Comparison of ENCODE assay signal across 20 mouse cellular contexts in genomic region chr16:57566215-57566614, GRCm38 (mm10). TPM values are rescaled to one million over a fixed set of nuclear protein-coding genes. Genes with fewer than 3 reads are reported as not detected.
DNase-seq lines count a peak whose midpoint lies in the region; ATAC-seq and TF ChIP-seq lines count a peak whose summit lies in the region.
"Had no signal": no experiment of that assay in that cellular context is flagged by ENCODE, and none has a peak within 500 bp of the region (broad histone marks: within the 10 kb centered on the region; RNA-seq: fewer than 3 reads in every experiment).

No protein-coding gene starts in this region.

- no peak for TF ChIP-seq CTCF in Patski (IDR thresholded peaks at IDR 0.05)

- peak overlapping the region; percentile 30 for H3K27ac ChIP-seq in heart, embryonic 13.5 days (replicated peaks)
- H3K27ac ChIP-seq: embryonic facial prominence, embryonic 10.5 days; hindbrain, embryonic 12.5 days; kidney, embryonic 15.5 days; liver, embryonic 13.5 days; midbrain, embryonic 15.5 days; neural tube, embryonic 15.5 days; stomach, embryonic 15.5 days had no signal

- POLR2A ChIA-PET in Patski (lab: Charles Lee) = interaction anchor here (1.3 kb wide), 1 partner anchor 16 kb away, joined by 3 read pairs; no protein-coding TSS in a partner anchor

- peaks cover 35% of the 10 kb centered on the region for H3K36me3 ChIP-seq in heart, embryonic 13.5 days
- H3K36me3 ChIP-seq: liver, embryonic 13.5 days; midbrain, embryonic 15.5 days; neural tube, embryonic 15.5 days had no signal

- CTCF ChIA-PET in Patski (lab: Charles Lee) = interaction anchor here (1.0 to 1.9 kb wide), 5 partner anchors 8 to 167 kb away, joined by 3 to 10 read pairs (median 5); no protein-coding TSS in a partner anchor

- 43% methylated on average over 3 of the region's 3 CpGs for WGBS in heart, embryonic 13.5 days

- no peaks in the 10 kb centered on the region for H3K27me3 ChIP-seq in heart, embryonic 13.5 days (replicated peaks)
- H3K27me3 ChIP-seq in Patski = no peaks in the 10 kb centered on the region
- H3K27me3 ChIP-seq: hindbrain, embryonic 12.5 days; kidney, embryonic 15.5 days; liver, embryonic 13.5 days; midbrain, embryonic 15.5 days; neural tube, embryonic 15.5 days; stomach, embryonic 15.5 days had no signal

- H3K4me1 ChIP-seq in heart, embryonic 13.5 days = peaks cover 44% of the 10 kb centered on the region
- H3K4me1 ChIP-seq: embryonic facial prominence, embryonic 10.5 days; hindbrain, embryonic 12.5 days; midbrain, embryonic 15.5 days; neural tube, embryonic 15.5 days; stomach, embryonic 15.5 days had no signal

- ATAC-seq in heart, embryonic 13.5 days (ENCODE audit: extremely low read depth, insufficient number of reproducible peaks, low FRiP score, low TSS enrichment) = no peak
- peak; percentile 24 for ATAC-seq in Patski
- ATAC-seq: midbrain, embryonic 15.5 days had no signal

- no peak overlapping the region for H3K4me2 ChIP-seq in heart, embryonic 13.5 days
- H3K4me2 ChIP-seq: hindbrain, embryonic 12.5 days; kidney, embryonic 15.5 days; liver, embryonic 13.5 days; lung, embryonic 14.5 days; midbrain, embryonic 15.5 days; neural tube, embryonic 15.5 days; stomach, embryonic 15.5 days had no signal

- H3K9me3 ChIP-seq in heart, embryonic 13.5 days = no peaks in the 10 kb centered on the region
- H3K9me3 ChIP-seq: embryonic facial prominence, embryonic 10.5 days; G1E; hindbrain, embryonic 12.5 days; kidney, embryonic 15.5 days; liver, embryonic 13.5 days; midbrain, embryonic 15.5 days; neural tube, embryonic 15.5 days; stomach, embryonic 15.5 days had no signal

- in situ Hi-C loops in Patski (cut with MboI; ENCODE audit: low pct_unique_long_range_greater_than_20kb) = loop anchor here (25.0 kb wide), 1 partner anchor 154 kb away; no protein-coding TSS in a partner anchor

- no peak for DNase-seq in heart, postnatal 4 days
- DNase-seq in lung, postnatal 25 days (ENCODE audit: low spot score) = peak; percentile 30
- no peak for DNase-seq in lung, postnatal 10 days
- no peak for DNase-seq in Patski (ENCODE audit: low read depth, low spot score)
- no peak for DNase-seq in cerebellum, postnatal 36 days
- DNase-seq in adrenal gland, adult 2 months = no peak
- DNase-seq: cerebellum, adult 18-20 months; liver, embryonic 13.5 days; lung, embryonic 14.5 days; right cerebral cortex, postnatal 14 days; spleen, adult 18-20 months had no signal

- H3K9ac ChIP-seq in heart, embryonic 13.5 days = no peak overlapping the region
- H3K9ac ChIP-seq: hindbrain, embryonic 12.5 days; kidney, embryonic 15.5 days; liver, embryonic 13.5 days; lung, embryonic 14.5 days; midbrain, embryonic 15.5 days; neural tube, embryonic 15.5 days; stomach, embryonic 15.5 days had no signal

- H3K4me3 ChIP-seq in heart, embryonic 13.5 days = no peak overlapping the region
- H3K4me3 ChIP-seq: embryonic facial prominence, embryonic 10.5 days; hindbrain, embryonic 12.5 days; kidney, embryonic 15.5 days; liver, embryonic 13.5 days; midbrain, embryonic 15.5 days; myocyte; neural tube, embryonic 15.5 days; stomach, embryonic 15.5 days had no signal

RNA-seq across cellular contexts. Expression of gene Cmss1, which starts 40.4 kb away (rescaled TPM):
- 32.2 and 33.9 TPM in 2 replicates for polyA plus RNA-seq in heart, embryonic 13.5 days (2015; fragmentation: Nextera tagmentation; extraction: Ambion mirVana)
- 10 to 100 TPM; 33.9 to 39.6 TPM for total RNA-seq in heart, postnatal 4 days (2021)
- polyA plus RNA-seq in Patski (2021) = 13.8 TPM
- 10 to 100 TPM; 14.3 to 19.6 TPM for total RNA-seq in adrenal gland, adult 2 months (2021)
- polyA plus RNA-seq in adrenal gland, adult 2 months (2012; rRNA removed) = 9.7 and 11.4 TPM in 2 replicates
